Mouse (Mus musculus): ENCODE data around the gene Taf3. TPM values are rescaled to one million over a fixed set of nuclear protein-coding genes. Genes with fewer than 3 reads are reported as not detected.

The Taf3 gene
- total and polyA plus RNA-seq, 3 experiments: 8.3 to 20.9 TPM; not detected in 1

DNA sequence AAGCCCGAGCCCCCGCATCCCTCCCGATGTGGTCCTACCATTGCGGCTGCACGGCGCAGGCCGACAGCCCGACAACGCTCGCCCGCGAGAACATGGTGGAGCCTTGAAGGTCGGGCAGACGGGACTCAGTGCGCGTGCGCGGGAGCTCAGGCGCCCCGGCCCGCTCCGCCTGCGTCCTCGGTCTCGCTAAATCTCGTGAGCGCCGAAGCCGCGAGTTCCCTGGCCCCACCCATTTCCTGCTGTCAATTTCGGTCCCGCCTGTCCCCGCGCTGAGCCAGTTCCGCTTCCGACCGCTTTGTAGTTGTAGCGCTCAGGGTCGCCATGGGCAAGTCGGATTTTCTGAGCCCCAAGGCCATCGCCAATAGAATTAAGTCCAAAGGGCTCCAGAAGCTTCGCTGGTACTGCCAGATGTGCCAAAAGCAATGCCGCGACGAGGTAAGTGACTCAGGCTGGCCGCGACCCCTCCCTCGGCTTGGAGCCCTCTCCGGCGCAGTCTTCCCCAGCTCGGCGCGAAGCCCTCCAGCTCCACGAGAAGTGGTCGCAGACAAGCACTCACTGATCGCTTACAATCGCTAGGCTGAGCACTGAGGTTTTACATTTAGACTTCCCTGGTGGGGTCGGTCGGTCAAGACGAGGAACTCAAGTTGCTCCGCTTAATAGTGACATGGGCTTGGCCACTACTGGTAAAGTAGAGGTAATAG lies 32.1 kb upstream of the Taf3 start, which contains the start of the genes Atp5c1 and Kin:
Atp5c1 (minus strand) TSS at position 201 of the 701 bp plus-strand sequence.
Kin (plus strand) TSS at position 284 of the 701 bp plus-strand sequence.
- Histone ChIP-seq H3K27me3 (ENCODE audit: control insufficient read depth in 1 of 2, insufficient read depth in 2 of 2, low read length in 2 of 2) (no peaks in the 10 kb centered on the region), H3K36me3 (ENCODE audit: control insufficient read depth in 1 of 2, insufficient read depth in 2 of 2, low read length in 2 of 2) (peaks cover 3 to 34% of the 10 kb centered on the region in 2 experiments), H3K79me2 (ENCODE audit: control insufficient read depth, insufficient read depth, low read length, poor library complexity) (peaks cover 80% of the 10 kb centered on the region), H3K9me3 (replicated peaks; ENCODE audit: insufficient read depth, low read length) (no peaks in the 10 kb centered on the region), H3K4me1 (ENCODE audit: control insufficient read depth in 1 of 2, insufficient read depth in 2 of 2, low read length in 2 of 2) (peaks cover 6 to 26% of the 10 kb centered on the region in 2 experiments; a peak in 3 of 4 replicates), H3K4me3 (ENCODE audit: control insufficient read depth in 1 of 2, insufficient read depth in 1 of 2, low read depth in 2 of 2, low read length in 2 of 2) (peak within 1 kb of the TSS; percentile 97 to 98), H3K9ac (ENCODE audit: control insufficient read depth, low read depth, low read length, poor library complexity, severe bottlenecking) (peak within 1 kb of the TSS; percentile 98), H3K27ac (ENCODE audit: control insufficient read depth, low read depth, low read length) (peak within 1 kb of the TSS; percentile 79)
- DNase-seq (ENCODE audit: low read depth, low spot score): peak; percentile 98
- TF ChIP-seq NRF1 (IDR thresholded peaks at IDR 0.05; ENCODE audit: insufficient read depth, low read depth, low read length, poor library complexity, severe bottlenecking) (peak; percentile 98), E2F4 (IDR thresholded peaks at IDR 0.05; ENCODE audit: borderline replicate concordance, low read depth, low read length) (0 out of 2 replicates have a peak, but pooled peaks have one; percentile 25), KAT2A (conservative IDR thresholded peaks at IDR 0.05; ENCODE audit: low read depth, low read length) (no peak; the same call in none of the 2 replicates), USF2 (IDR thresholded peaks at IDR 0.05; ENCODE audit: borderline replicate concordance in 1 of 2, insufficient read depth in 1 of 2, low read depth in 1 of 2, low read length in 2 of 2) (no peak), GABPA (IDR thresholded peaks at IDR 0.05; ENCODE audit: low read depth, low read length) (no peak), JUND (IDR thresholded peaks at IDR 0.05; ENCODE audit: low read depth, low read length) (no peak), ZMIZ1 (IDR thresholded peaks at IDR 0.05; ENCODE audit: low read depth, low read length) (peak; percentile 96), SIN3A (IDR thresholded peaks at IDR 0.05; ENCODE audit: low read length) (peak; percentile 88), MEF2A (IDR thresholded peaks at IDR 0.05; ENCODE audit: extremely low read depth, insufficient replicate concordance, low read depth, low read length, poor library complexity, severe bottlenecking) (no peak), GATA1 (IDR thresholded peaks at IDR 0.05; ENCODE audit: low read depth, low read length) (no peak), CHD2 (IDR thresholded peaks at IDR 0.05; ENCODE audit: low read length) (peak; percentile 92), UBTF (IDR thresholded peaks at IDR 0.05; ENCODE audit: borderline replicate concordance, insufficient read depth, low read depth, low read length) (no peak), POLR2A (IDR thresholded peaks at IDR 0.05; ENCODE audit: control insufficient read depth in 1 of 2, insufficient read depth in 1 of 2, low read depth in 1 of 2, low read length in 2 of 2, poor library complexity in 1 of 2) (peak; percentile 93 to 97), MAX (IDR thresholded peaks at IDR 0.05; ENCODE audit: low read length) (peak; percentile 79), CHD1 (IDR thresholded peaks at IDR 0.05; ENCODE audit: low read depth, low read length) (no peak), POLR2AphosphoS5 (IDR thresholded peaks at IDR 0.05; ENCODE audit: borderline replicate concordance, low read depth, low read length) (peak; percentile 80; the same call in 1 of the 2 replicates), EP300 (IDR thresholded peaks at IDR 0.05; ENCODE audit: low read depth in 1 of 2, low read length in 2 of 2) (peak in 1 of 2 experiments; percentile 24; a peak in 2 of 4 replicates), ZC3H11A (IDR thresholded peaks at IDR 0.05; ENCODE audit: low read depth, low read length) (no peak), TBP (IDR thresholded peaks at IDR 0.05; ENCODE audit: low read depth, low read length) (peak; percentile 75), ETS1 (IDR thresholded peaks at IDR 0.05; ENCODE audit: low read depth, low read length) (peak; percentile 33; the same call in 1 of the 2 replicates), MYB (IDR thresholded peaks at IDR 0.05; ENCODE audit: low read depth, low read length) (no peak), NELFE (IDR thresholded peaks at IDR 0.05; ENCODE audit: low read depth, low read length) (peak; percentile 97), USF1 (IDR thresholded peaks at IDR 0.05; ENCODE audit: low read depth, low read length) (peak; percentile 33; the same call in 1 of the 2 replicates), MAFK (IDR thresholded peaks at IDR 0.05; ENCODE audit: borderline replicate concordance, low read depth, low read length) (no peak), HCFC1 (IDR thresholded peaks at IDR 0.05; ENCODE audit: low read depth, low read length) (peak; percentile 87), TAL1 (IDR thresholded peaks at IDR 0.05; ENCODE audit: low read length) (no peak), RAD21 (IDR thresholded peaks at IDR 0.05; ENCODE audit: low read depth, low read length) (no peak), BHLHE40 (IDR thresholded peaks at IDR 0.05; ENCODE audit: borderline replicate concordance, low read depth, low read length) (no peak), TCF12 (IDR thresholded peaks at IDR 0.05; ENCODE audit: low read depth, low read length) (peak; percentile 72), CTCF (IDR thresholded peaks at IDR 0.05 in 2 of 3, conservative IDR thresholded peaks at IDR 0.05 in 1 of 3; ENCODE audit: control insufficient read depth in 1 of 3, insufficient read depth in 1 of 3, low read depth in 2 of 3, low read length in 3 of 3, poor library complexity in 1 of 3, severe bottlenecking in 1 of 3) (no peak), ZKSCAN1 (IDR thresholded peaks at IDR 0.05; ENCODE audit: low read depth, low read length) (no peak), SMC3 (IDR thresholded peaks at IDR 0.05; ENCODE audit: low read depth, low read length) (no peak), RCOR1 (IDR thresholded peaks at IDR 0.05; ENCODE audit: low read depth, low read length) (no peak), ELF1 (IDR thresholded peaks at IDR 0.05; ENCODE audit: low read depth, low read length) (peak; percentile 83), MXI1 (IDR thresholded peaks at IDR 0.05; ENCODE audit: low read depth, low read length) (peak; percentile 71), ZNF384 (IDR thresholded peaks at IDR 0.05; ENCODE audit: low read depth, low read length) (no peak)

All from MEL (cell line).